Mouse (Mus musculus) hindbrain, embryonic 16.5 days (tissue): ENCODE results near the gene Endod1. TPM values are rescaled to one million over a fixed set of nuclear protein-coding genes. Genes with fewer than 3 reads are reported as not detected.

Source experiments
- ATAC-seq: fragments of 200-750 bp; cut with Nextera tagmentation; 2 replicates; pipeline ENCODE4 v1.8.0; 2017; ENCODE audit warnings: moderate TSS enrichment, moderate library complexity
- H3K27ac ChIP-seq: fragments of 300-500 bp; sonication (generic); 2 replicates; pipeline ENCODE4 v1.5.1; 2014; ENCODE audit warnings: low read depth, mild to moderate bottlenecking, control low read depth, low read length, moderate library complexity
- H3K27me3 ChIP-seq: fragments of 300-500 bp; sonication (generic); replicated peaks from 2 replicates; pipeline ENCODE4 v1.6.1; 2014; ENCODE audit warnings: low read length; ENCODE audit not compliant: control insufficient read depth, insufficient read depth
- H3K36me3 ChIP-seq: fragments of 300-500 bp; sonication (generic); 2 replicates; pipeline ENCODE4 v1.6.1; 2014; ENCODE audit warnings: mild to moderate bottlenecking, low read length, moderate library complexity, mixed read lengths; ENCODE audit not compliant: control insufficient read depth, insufficient read depth
- H3K4me1 ChIP-seq: fragments of 300-500 bp; sonication (generic); 2 replicates; pipeline ENCODE4 v1.6.1; 2014; ENCODE audit warnings: low read depth, low read length; ENCODE audit not compliant: control insufficient read depth, insufficient read depth
- H3K4me2 ChIP-seq: fragments of 300-500 bp; sonication (generic); 2 replicates; pipeline ENCODE4 v1.6.1; 2014; ENCODE audit warnings: mild to moderate bottlenecking, low read length, control low read depth, moderate library complexity
- H3K4me3 ChIP-seq: fragments of 300-500 bp; sonication (generic); 2 replicates; pipeline ENCODE4 v1.5.1; 2014; ENCODE audit warnings: mild to moderate bottlenecking, low read length, control low read depth, moderate library complexity
- H3K9ac ChIP-seq: fragments of 300-500 bp; sonication (generic); 2 replicates; pipeline ENCODE4 v1.6.1; 2014; ENCODE audit warnings: low read depth, mild to moderate bottlenecking, control low read depth, low read length, moderate library complexity
- H3K9me3 ChIP-seq: fragments of 300-500 bp; sonication (generic); 2 replicates; pipeline ENCODE4 v1.6.1; 2014; ENCODE audit warnings: mild to moderate bottlenecking, low read length, moderate library complexity; ENCODE audit not compliant: control insufficient read depth
- WGBS: fragments of 180-500 bp; shearing (Covaris S2); extraction: QIAGEN DNeasy Blood & Tissue Kit; methylation state at CpG from one replicate; pipeline ENCODE4 v1.1.7; 2014; 5-methylcytosine and 5-hydroxymethylcytosine counted together
- polyA plus RNA-seq: library from polyadenylated mRNA; unstranded; fragments of >200 nt; fragmentation: Nextera tagmentation; extraction: Ambion mirVana; gene quantifications from 2 replicates; pipeline ENCODE4 v1.2.1, GENCODE M21; 2015

Gene Endod1
- 42.9 and 44.9 TPM in 2 replicates for polyA plus RNA-seq

GRCm38 (mm10) chr9:14381353-14382055 is at the start of gene Endod1:
Gene Endod1 (minus strand): TSS chr9:14381507.
- no peaks in the 10 kb centered on the region for H3K27me3 ChIP-seq
- H3K4me3 ChIP-seq, result peak within 1 kb of the TSS; percentile 58
- peak within 1 kb of the TSS; percentile 90 for H3K4me2 ChIP-seq
- H3K27ac ChIP-seq, result peak within 1 kb of the TSS; percentile 92
- no peaks in the 10 kb centered on the region for H3K36me3 ChIP-seq
- no peaks in the 10 kb centered on the region for H3K9me3 ChIP-seq
- peak; percentile 64 for ATAC-seq
- peaks cover 18% of the 10 kb centered on the region for H3K4me1 ChIP-seq
- WGBS, result 3% methylated on average over 8 of the region's 8 CpGs
- peak within 1 kb of the TSS; percentile 93 for H3K9ac ChIP-seq

DNA sequence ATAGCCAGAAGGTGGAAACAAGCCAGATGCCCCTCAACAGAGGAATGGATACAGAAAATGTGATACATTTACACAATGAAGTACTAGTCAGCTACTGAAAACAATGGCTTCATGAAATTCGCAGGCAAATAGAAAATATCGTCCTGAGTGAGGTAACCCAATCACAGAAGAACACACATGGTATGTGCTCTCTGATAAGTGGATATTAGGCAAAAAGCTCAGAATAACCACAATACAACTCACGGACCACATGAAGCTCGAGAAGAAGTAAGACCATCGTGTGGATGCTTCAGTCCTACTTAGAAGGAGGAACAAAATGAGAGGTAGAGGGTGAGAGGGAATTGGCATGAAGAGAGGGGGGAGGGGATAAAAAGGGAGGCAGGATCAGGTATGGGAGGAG is 27.8 kb upstream of the Endod1 start:
- Histone ChIP-seq H3K27ac (no peak overlapping the region), H3K36me3 (no peaks in the 10 kb centered on the region), H3K4me1 (no peaks in the 10 kb centered on the region), H3K4me3 (no peak overlapping the region), H3K9me3 (no peaks in the 10 kb centered on the region), H3K27me3 (no peaks in the 10 kb centered on the region), H3K4me2 (no peak overlapping the region), H3K9ac (no peak overlapping the region)
- no peak for ATAC-seq
- 93% methylated on average over 5 of the region's 5 CpGs for WGBS

- ATAC-seq, result no peak
- H3K36me3 ChIP-seq, result no peaks in the 10 kb centered on the region
- H3K4me2 ChIP-seq, result no peak overlapping the region
- no peaks in the 10 kb centered on the region for H3K9me3 ChIP-seq
- 73% methylated on average over 4 of the region's 4 CpGs for WGBS
- no peak overlapping the region for H3K27ac ChIP-seq
- H3K27me3 ChIP-seq, result no peaks in the 10 kb centered on the region
- no peak overlapping the region for H3K4me3 ChIP-seq
- no peak overlapping the region for H3K9ac ChIP-seq
- no peaks in the 10 kb centered on the region for H3K4me1 ChIP-seq
Observed at GRCm38 (mm10) chr9:14408044-14408443, 26.7 kb upstream of the Endod1 start.

- Histone ChIP-seq H3K4me3 (no peak overlapping the region), H3K36me3 (no peaks in the 10 kb centered on the region), H3K4me2 (no peak overlapping the region), H3K9ac (no peak overlapping the region), H3K27ac (no peak overlapping the region), H3K9me3 (no peaks in the 10 kb centered on the region), H3K4me1 (no peaks in the 10 kb centered on the region), H3K27me3 (no peaks in the 10 kb centered on the region)
- WGBS, result 76% methylated on average over 1 of the region's 1 CpGs
- ATAC-seq, result no peak
Observed at GRCm38 (mm10) chr9:14406056-14406455, 24.7 kb upstream of the Endod1 start.

- no peaks in the 10 kb centered on the region for H3K36me3 ChIP-seq
- H3K27ac ChIP-seq, result no peak overlapping the region
- no peaks in the 10 kb centered on the region for H3K9me3 ChIP-seq
- H3K4me2 ChIP-seq, result no peak overlapping the region
- H3K4me1 ChIP-seq, result no peaks in the 10 kb centered on the region
- no peak overlapping the region for H3K4me3 ChIP-seq
- H3K27me3 ChIP-seq, result no peaks in the 10 kb centered on the region
- WGBS, result 92% methylated on average over 1 of the region's 1 CpGs
- H3K9ac ChIP-seq, result no peak overlapping the region
- ATAC-seq, result no peak
Observed at GRCm38 (mm10) chr9:14402099-14402498, 20.8 kb upstream of the Endod1 start.

- ATAC-seq, result no peak
- Histone ChIP-seq H3K4me2 (no peak overlapping the region), H3K9ac (no peak overlapping the region), H3K27me3 (no peaks in the 10 kb centered on the region), H3K4me3 (no peak overlapping the region), H3K36me3 (no peaks in the 10 kb centered on the region), H3K4me1 (no peaks in the 10 kb centered on the region), H3K9me3 (no peaks in the 10 kb centered on the region), H3K27ac (no peak overlapping the region)
- WGBS, result 94% methylated on average over 5 of the region's 5 CpGs
Observed at GRCm38 (mm10) chr9:14400392-14400791, 19.1 kb upstream of the Endod1 start.

DNA sequence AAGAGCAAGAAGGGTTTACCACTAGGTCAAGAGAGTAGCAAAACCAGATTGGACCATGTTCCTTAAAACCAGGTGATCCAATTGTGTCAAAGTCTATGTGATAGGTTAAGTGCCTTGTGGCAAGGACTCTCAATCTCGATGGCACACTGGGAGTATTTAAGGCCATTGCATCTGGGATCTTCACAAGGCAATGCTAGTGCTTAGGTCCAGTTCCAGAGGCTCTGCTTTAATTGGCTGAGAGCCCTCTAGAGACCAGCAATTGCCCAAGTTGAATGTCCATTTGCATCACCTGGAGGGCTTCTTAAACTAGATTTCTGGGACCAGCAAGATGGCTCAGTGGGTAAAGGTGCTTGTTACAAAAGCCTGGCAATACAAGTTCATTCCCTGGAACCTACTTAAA is 17.6 kb upstream of the Endod1 start:
- Histone ChIP-seq H3K9ac (no peak overlapping the region), H3K4me2 (no peak overlapping the region), H3K4me3 (no peak overlapping the region), H3K27me3 (no peaks in the 10 kb centered on the region), H3K9me3 (no peaks in the 10 kb centered on the region), H3K4me1 (no peaks in the 10 kb centered on the region), H3K36me3 (no peaks in the 10 kb centered on the region), H3K27ac (no peak overlapping the region)
- no peak for ATAC-seq
- 81% methylated on average over 1 of the region's 1 CpGs for WGBS

DNA sequence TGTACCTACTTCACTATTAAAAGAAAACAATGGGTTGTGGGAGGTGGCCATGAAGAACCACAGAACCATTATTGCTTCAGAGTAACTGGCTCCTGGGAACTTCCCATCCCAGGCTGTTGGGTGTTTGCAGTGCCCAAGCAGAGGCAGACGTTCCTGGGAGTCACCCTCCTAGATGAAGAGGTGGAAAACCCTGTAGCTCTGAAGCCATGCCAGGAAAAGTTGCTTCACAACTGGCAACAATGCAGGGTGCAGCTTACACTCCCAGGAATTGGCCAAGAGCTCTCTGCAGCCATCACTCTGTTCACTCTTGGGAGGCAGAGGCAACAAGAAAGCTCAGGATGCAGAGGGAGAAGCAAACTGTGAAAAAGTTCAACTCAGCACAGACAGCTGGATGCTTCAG is 16.8 kb upstream of the Endod1 start:
- ATAC-seq, result no peak
- Histone ChIP-seq H3K27ac (no peak overlapping the region), H3K4me2 (no peak overlapping the region), H3K4me3 (no peak overlapping the region), H3K9ac (no peak overlapping the region), H3K9me3 (no peaks in the 10 kb centered on the region), H3K27me3 (no peaks in the 10 kb centered on the region), H3K4me1 (no peaks in the 10 kb centered on the region), H3K36me3 (no peaks in the 10 kb centered on the region)
- 74% methylated on average over 1 of the region's 1 CpGs for WGBS

DNA sequence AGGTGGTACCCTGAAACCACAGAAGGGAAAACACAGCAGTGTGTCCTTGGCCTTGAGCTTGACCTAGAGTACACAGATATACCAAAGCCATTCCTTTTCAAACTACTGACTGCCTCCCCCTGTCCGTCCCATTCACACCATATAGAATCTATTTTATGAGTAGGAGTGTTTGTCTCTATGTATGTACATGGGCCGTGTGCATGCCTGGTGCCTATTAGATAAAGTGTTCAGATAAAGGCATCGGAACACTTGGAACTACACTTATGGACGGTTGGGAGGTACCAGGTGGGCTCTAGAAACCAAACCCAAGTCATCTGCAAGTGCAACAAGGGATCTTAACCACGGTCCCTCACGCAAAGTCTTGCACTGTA is 16.1 kb upstream of the Endod1 start:
- Histone ChIP-seq H3K4me1 (no peaks in the 10 kb centered on the region), H3K4me2 (no peak overlapping the region), H3K36me3 (no peaks in the 10 kb centered on the region), H3K27ac (no peak overlapping the region), H3K9me3 (no peaks in the 10 kb centered on the region), H3K9ac (no peak overlapping the region), H3K4me3 (no peak overlapping the region), H3K27me3 (no peaks in the 10 kb centered on the region)
- ATAC-seq, result no peak
- 90% methylated on average over 6 of the region's 6 CpGs for WGBS
